Mouse (Mus musculus) heart, adult 11 months (tissue): ENCODE data around the gene Arhgap29.

Experiments used
- DNase-seq: peaks from one replicate; pipeline ENCODE4 v3.0.0; 2022

Arhgap29 gene

GRCm38 (mm10) chr3:121946765-121947164 lies 5.6 kb upstream of the Arhgap29 start:
- peak; percentile 60 for DNase-seq

GRCm38 (mm10) chr3:121950139-121950538 lies 2.2 kb upstream of the Arhgap29 start:
- peak; percentile 50 for DNase-seq

- DNase-seq: peak; percentile 79
Observed at GRCm38 (mm10) chr3:121951116-121951515, 1.2 kb upstream of the Arhgap29 start.

- peak; percentile 99 for DNase-seq
Observed at GRCm38 (mm10) chr3:121953049-121953432, 700 bp downstream of the Arhgap29 start.

- peak; percentile 96 for DNase-seq
Observed at GRCm38 (mm10) chr3:121953433-121954161, 1.3 kb downstream of the Arhgap29 start.

- peak; percentile 12 for DNase-seq
Observed at GRCm38 (mm10) chr3:121954421-121954820, 2.1 kb downstream of the Arhgap29 start.

- DNase-seq: peak; percentile 77
Observed at GRCm38 (mm10) chr3:121955527-121955926, 3.2 kb downstream of the Arhgap29 start.

GRCm38 (mm10) chr3:121956789-121957188 lies 4.4 kb downstream of the Arhgap29 start:
- DNase-seq: peak; percentile 82

GRCm38 (mm10) chr3:121957606-121958344 lies 5.4 kb downstream of the Arhgap29 start:
- DNase-seq: no peak

- peak; percentile 84 for DNase-seq
Observed at GRCm38 (mm10) chr3:121964173-121964572, 11.8 kb downstream of the Arhgap29 start.

- peak; percentile 100 for DNase-seq
Observed at GRCm38 (mm10) chr3:121967681-121968476, 15.5 kb downstream of the Arhgap29 start.

- peak; percentile 93 for DNase-seq
Observed at GRCm38 (mm10) chr3:121968621-121969020, 16.3 kb downstream of the Arhgap29 start.

- no peak for DNase-seq
Observed at GRCm38 (mm10) chr3:121969451-121969850, 17.1 kb downstream of the Arhgap29 start.

- DNase-seq: peak; percentile 86
Observed at GRCm38 (mm10) chr3:121973761-121974160, 21.4 kb downstream of the Arhgap29 start.

- peak; percentile 64 for DNase-seq
Observed at GRCm38 (mm10) chr3:121975381-121975780, 23.0 kb downstream of the Arhgap29 start.

- no peak for DNase-seq
Observed at GRCm38 (mm10) chr3:121981306-121981705, 29.0 kb downstream of the Arhgap29 start.

GRCm38 (mm10) chr3:121982450-121982849 lies 30.1 kb downstream of the Arhgap29 start:
- DNase-seq: peak; percentile 93

GRCm38 (mm10) chr3:121995125-121995524 lies 42.8 kb downstream of the Arhgap29 start:
- DNase-seq: no peak

- DNase-seq: no peak
Observed at GRCm38 (mm10) chr3:121999934-122000333, 47.6 kb downstream of the Arhgap29 start.

- no peak for DNase-seq
Observed at GRCm38 (mm10) chr3:122001568-122001967, 49.2 kb downstream of the Arhgap29 start.

GRCm38 (mm10) chr3:122009818-122010217 lies 57.5 kb downstream of the Arhgap29 start:
- DNase-seq: no peak

- DNase-seq: no peak
Observed at GRCm38 (mm10) chr3:122010292-122010691, 58.0 kb downstream of the Arhgap29 start.

GRCm38 (mm10) chr3:122012464-122012863 lies 60.1 kb downstream of the Arhgap29 start:
- no peak for DNase-seq
